Mouse (Mus musculus) CH12.LX (cell line): Measurements from ENCODE around the gene 4930595D18Rik. TPM values are rescaled to one million over a fixed set of nuclear protein-coding genes. Genes with fewer than 3 reads are reported as not detected.

Experiments used
- DNase-seq: peaks from one replicate; pipeline ENCODE4 v3.0.0-alpha.2; 2013; ENCODE audit errors: extremely low read depth
- H3K27ac ChIP-seq: 2 replicates; pipeline ENCODE4 v1.5.1; 2012; ENCODE audit warnings: low read depth, mild to moderate bottlenecking, control low read depth, moderate library complexity; ENCODE audit not compliant: insufficient read depth
- H3K27me3 ChIP-seq: replicated peaks from 2 replicates; pipeline ENCODE3; 2012; ENCODE audit warnings: inconsistent platforms
- H3K36me3 ChIP-seq, 2 experiments: replicated peaks in 1 of 2; 2 replicates each; pipeline versions ENCODE3 to v1.6.1; 2012; ENCODE audit warnings: inconsistent platforms in 1 of 2, low read length in 1 of 2, mild to moderate bottlenecking in 1 of 2, mixed read lengths in 1 of 2, moderate library complexity in 1 of 2; ENCODE audit not compliant: control insufficient read depth in 1 of 2, insufficient read depth in 1 of 2
- H3K4me1 ChIP-seq, 2 experiments: 2 replicates each; pipeline ENCODE4 v1.6.1; 2012; ENCODE audit warnings: inconsistent platforms in 1 of 2, moderate library complexity in 1 of 2; ENCODE audit not compliant: insufficient read depth in 2 of 2, control insufficient read depth in 1 of 2
- H3K4me2 ChIP-seq: 2 replicates; pipeline ENCODE4 v1.6.1; 2012; ENCODE audit warnings: low read depth, mild to moderate bottlenecking, control low read depth; ENCODE audit not compliant: poor library complexity, insufficient read depth, severe bottlenecking
- H3K4me3 ChIP-seq, 3 experiments: fragments of 150-350 bp in 1 of 3; sonication (generic) in 1 of 3; replicated peaks in 1 of 3; 2 replicates each; pipeline versions ENCODE3 to v1.5.1; 2011 to 2012; ENCODE audit warnings: low read depth in 2 of 3, low read length in 2 of 3, mild to moderate bottlenecking in 2 of 3, moderate library complexity in 2 of 3, control low read depth in 1 of 3, improper control_type of control experiment in 1 of 3, inconsistent platforms in 1 of 3, mixed read lengths in 1 of 3; ENCODE audit not compliant: poor library complexity in 1 of 3
- H3K79me2 ChIP-seq: replicated peaks from 2 replicates; pipeline ENCODE4 v1.6.1; 2012; ENCODE audit warnings: mild to moderate bottlenecking, moderate library complexity; ENCODE audit not compliant: control insufficient read depth, poor library complexity, insufficient read depth, severe bottlenecking; ENCODE audit errors: extremely low read depth
- H3K9ac ChIP-seq: 2 replicates; pipeline ENCODE4 v1.6.1; 2012; ENCODE audit warnings: low read depth, mild to moderate bottlenecking, control low read depth, moderate library complexity; ENCODE audit not compliant: insufficient read depth
- H3K9me3 ChIP-seq: replicated peaks from 2 replicates; pipeline ENCODE3; 2012; ENCODE audit warnings: low read length, inconsistent platforms, mixed read lengths
- CHD1 ChIP-seq: IDR thresholded peaks from 2 replicates; pipeline ENCODE4 v1.6.1; 2012; ENCODE audit warnings: low read depth, low read length, improper control_type of control experiment, inconsistent platforms
- E2F4 ChIP-seq: IDR thresholded peaks from 2 replicates; pipeline ENCODE4 v1.6.1; 2011; ENCODE audit warnings: low read depth, low read length, improper control_type of control experiment; ENCODE audit not compliant: insufficient replicate concordance
- ELF1 ChIP-seq: IDR thresholded peaks from 2 replicates; pipeline ENCODE4 v1.6.1; 2014; ENCODE audit warnings: low read depth, mild to moderate bottlenecking, inconsistent platforms, low read length, improper control_type of control experiment
- EP300 ChIP-seq: IDR thresholded peaks from 2 replicates; pipeline ENCODE4 v1.6.1; 2011; ENCODE audit warnings: low read length, improper control_type of control experiment
- ETS1 ChIP-seq: conservative IDR thresholded peaks from 2 replicates; pipeline ENCODE4 v1.6.1; 2012; ENCODE audit warnings: low read depth, mild to moderate bottlenecking, inconsistent platforms, low read length, improper control_type of control experiment, moderate library complexity
- GABPA ChIP-seq: IDR thresholded peaks from 2 replicates; pipeline ENCODE4 v1.6.1; 2012; ENCODE audit warnings: low read depth, low read length, improper control_type of control experiment, inconsistent platforms; ENCODE audit not compliant: insufficient replicate concordance
- HCFC1 ChIP-seq: IDR thresholded peaks from 2 replicates; pipeline ENCODE4 v1.6.1; 2012; ENCODE audit warnings: low read depth, mild to moderate bottlenecking, inconsistent platforms, low read length, improper control_type of control experiment
- JUN ChIP-seq: IDR thresholded peaks from 2 replicates; pipeline ENCODE4 v1.6.1; 2011; ENCODE audit warnings: low read depth, mild to moderate bottlenecking, low read length, improper control_type of control experiment, moderate library complexity; ENCODE audit not compliant: insufficient read depth
- JUND ChIP-seq: conservative IDR thresholded peaks from 2 replicates; pipeline ENCODE4 v1.6.1; 2011; ENCODE audit warnings: low read depth, low read length, improper control_type of control experiment
- MAX ChIP-seq: IDR thresholded peaks from 2 replicates; pipeline ENCODE4 v1.6.1; 2011; ENCODE audit warnings: low read length, improper control_type of control experiment
- MAZ ChIP-seq: IDR thresholded peaks from 2 replicates; pipeline ENCODE4 v1.6.1; 2012; ENCODE audit warnings: low read depth, mild to moderate bottlenecking, inconsistent platforms, low read length, improper control_type of control experiment, moderate library complexity
- NELFE ChIP-seq: IDR thresholded peaks from 2 replicates; pipeline ENCODE4 v1.6.1; 2011; ENCODE audit warnings: low read depth, low read length, improper control_type of control experiment
- NRF1 ChIP-seq: IDR thresholded peaks from 2 replicates; pipeline ENCODE4 v1.6.1; 2014; ENCODE audit warnings: low read depth, mild to moderate bottlenecking, inconsistent platforms, low read length, improper control_type of control experiment, moderate library complexity
- PAX5 ChIP-seq: IDR thresholded peaks from 2 replicates; pipeline ENCODE4 v1.6.1; 2012; ENCODE audit warnings: low read length, inconsistent platforms, mixed read lengths
- POLR2A ChIP-seq: IDR thresholded peaks from 2 replicates; pipeline ENCODE4 v1.6.1; 2011; ENCODE audit warnings: low read depth, mild to moderate bottlenecking, improper control_type of control experiment, low read length
- RAD21 ChIP-seq: IDR thresholded peaks from 2 replicates; pipeline ENCODE4 v1.6.1; 2011; ENCODE audit warnings: low read depth, mild to moderate bottlenecking, low read length, improper control_type of control experiment, moderate library complexity
- RCOR1 ChIP-seq: conservative IDR thresholded peaks from 2 replicates; pipeline ENCODE4 v1.6.1; 2012; ENCODE audit warnings: low read depth, mild to moderate bottlenecking, inconsistent platforms, low read length, improper control_type of control experiment
- TCF12 ChIP-seq: IDR thresholded peaks from 2 replicates; pipeline ENCODE4 v1.6.1; 2014; ENCODE audit warnings: low read depth, mild to moderate bottlenecking, inconsistent platforms, low read length, improper control_type of control experiment
- USF1 ChIP-seq: IDR thresholded peaks from 2 replicates; pipeline ENCODE4 v1.6.1; 2014; ENCODE audit warnings: low read depth, mild to moderate bottlenecking, inconsistent platforms, low read length, improper control_type of control experiment
- dilution Hi-C: fragments of 300-500 bp; cut with MboI; formaldehyde crosslinking; loops from 2 replicates; pipeline ENCODE4 v1.14.3; 2020; ENCODE audit warnings: low sequenced_read_pairs; ENCODE audit not compliant: extremely low pct_unique_long_range_greater_than_20kb, extremely low pct_ligation_motif_present
- in situ Hi-C: fragments of 300-500 bp; cut with MboI; formaldehyde crosslinking; loops from 3 replicates; pipeline ENCODE4 v1.14.3; 2019; ENCODE audit warnings: low sequenced_read_pairs, low pct_ligation_motif_present, low pct_unique_long_range_greater_than_20kb, mixed read lengths
- polyA plus RNA-seq: library from polyadenylated mRNA; unstranded; fragments of >175 nt; gene quantifications from 2 replicates; pipeline ENCODE4 v1.2.1, GENCODE M21; 2012; ENCODE audit warnings: low read depth; ENCODE audit not compliant: insufficient read length
- total RNA-seq, 2 experiments: library from RNA; depleted of rRNA; stranded (reverse); fragments of 300-350 nt in 1 of 2; fragments of >200 nt in 1 of 2; gene quantifications; 2 replicates each; pipeline ENCODE4 v1.2.3; 2012 to 2014

4930595D18Rik gene
- total and polyA plus RNA-seq, 3 experiments = 0.57 TPM; not detected in 2

GRCm38 (mm10) chr12:111135953-111136352, 48.3 kb downstream of the 4930595D18Rik start:
- dilution Hi-C loops (no loop called here), in situ Hi-C loops (loop anchor here (5.0 to 10.0 kb wide), 2 partner anchors 39 to 201 kb away; no protein-coding TSS in a partner anchor)
- TF ChIP-seq TCF12 = peak; percentile 45; the same call in 1 of the 2 replicates
- no peak for TF ChIP-seq GABPA
- TF ChIP-seq JUN = no peak
- no peak for TF ChIP-seq POLR2A
- no peak for TF ChIP-seq E2F4
- no peak for TF ChIP-seq PAX5

DNA sequence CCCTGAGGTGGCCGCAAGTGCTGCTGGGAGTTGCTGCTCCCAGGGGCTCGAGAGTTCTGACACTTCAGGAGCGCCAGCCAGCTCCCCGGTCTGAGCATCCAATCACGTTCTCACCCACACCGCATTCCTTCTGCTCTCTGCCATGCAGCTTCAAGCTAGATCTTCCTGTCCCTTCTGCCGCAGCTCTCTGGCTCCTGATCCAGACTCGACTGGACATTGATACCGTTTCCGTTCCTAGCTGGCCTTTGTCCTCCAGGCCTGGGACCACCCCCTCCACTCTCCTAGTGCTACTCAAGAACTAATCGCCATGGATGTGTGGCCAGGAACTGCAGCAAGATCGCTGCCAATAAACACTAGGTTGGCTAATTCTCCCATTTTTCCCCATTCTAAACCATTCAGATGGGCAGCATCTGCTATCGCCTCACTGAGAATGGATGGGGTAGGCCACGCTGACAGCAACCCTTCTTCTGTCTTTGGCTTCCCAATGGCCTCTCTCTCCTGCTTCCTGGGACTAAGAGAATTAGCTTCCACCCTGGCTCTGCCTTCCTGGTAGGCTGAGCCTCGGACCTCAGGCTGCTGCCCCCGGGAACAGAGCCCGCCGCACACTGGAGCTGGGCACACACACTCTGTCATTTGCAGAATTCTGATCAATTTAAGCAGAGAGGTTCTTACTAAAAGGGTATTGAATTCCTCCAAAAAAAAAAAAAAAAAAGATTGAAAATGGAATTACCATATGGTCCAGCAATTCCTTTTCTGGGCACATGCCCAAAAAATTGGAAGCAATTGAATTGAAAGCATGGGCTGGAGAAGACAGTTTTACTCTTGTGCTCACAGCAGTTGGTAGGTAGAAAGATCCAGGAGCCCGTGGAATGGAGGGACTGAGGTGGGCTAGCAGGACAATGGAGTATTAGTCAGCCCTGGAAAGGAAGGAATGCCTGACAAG, 49.2 kb downstream of the 4930595D18Rik start:
- Histone ChIP-seq H3K9ac (no peak overlapping the region), H3K4me3 (no peak overlapping the region), H3K79me2 (no peaks in the 10 kb centered on the region), H3K9me3 (peaks cover 7% of the 10 kb centered on the region), H3K4me1 (peaks cover 0 to 10% of the 10 kb centered on the region in 2 experiments; a peak in 1 of 4 replicates), H3K27ac (no peak overlapping the region), H3K27me3 (no peaks in the 10 kb centered on the region), H3K4me2 (no peak overlapping the region), H3K36me3 (no peaks in the 10 kb centered on the region)
- in situ Hi-C loops = loop anchor here (5.0 to 10.0 kb wide), 2 partner anchors 38 to 200 kb away; no protein-coding TSS in a partner anchor
- dilution Hi-C loops = no loop called here
- no peak for TF ChIP-seq POLR2A
- no peak for TF ChIP-seq PAX5
- TF ChIP-seq CHD1 = no peak
- TF ChIP-seq ELF1 = no peak
- no peak for TF ChIP-seq RAD21
- TF ChIP-seq MAZ = no peak
- no peak for TF ChIP-seq USF1
- no peak for TF ChIP-seq NRF1
- no peak for TF ChIP-seq JUND
- no peak for TF ChIP-seq NELFE
- TF ChIP-seq ETS1 = no peak
- TF ChIP-seq HCFC1 = no peak
- TF ChIP-seq MAX = no peak
- TF ChIP-seq EP300 = no peak
- no peak for TF ChIP-seq RCOR1
- DNase-seq = no peak

More at GRCm38 (mm10) chr12:111135953-111136352, 48.3 kb downstream of the 4930595D18Rik start:
- Histone ChIP-seq H3K4me2 (no peak overlapping the region), H3K4me3 (no peak overlapping the region), H3K27ac (no peak overlapping the region), H3K27me3 (no peaks in the 10 kb centered on the region), H3K9ac (no peak overlapping the region), H3K36me3 (no peaks in the 10 kb centered on the region), H3K9me3 (peaks cover 7% of the 10 kb centered on the region), H3K79me2 (no peaks in the 10 kb centered on the region), H3K4me1 (peaks cover 0 to 10% of the 10 kb centered on the region in 2 experiments; a peak in 1 of 4 replicates)
- no peak for DNase-seq
